Mouse (Mus musculus) heart, postnatal 36 days (tissue): ENCODE measurements around the gene Syvn1. TPM values are rescaled to one million over a fixed set of nuclear protein-coding genes. Genes with fewer than 3 reads are reported as not detected.

ENCODE experiments used
- DNase-seq, 2 experiments: peaks; one replicate each; pipeline ENCODE4 v3.0.0; 2021 to 2022
- intact Hi-C: fragments of 180-260 bp; cut with DNase I; formaldehyde crosslinking; loops from one replicate; pipeline ENCODE4 v1.15.1; 2025
- total RNA-seq, 2 experiments: library from RNA; stranded (reverse); gene quantifications; 2 replicates each; pipeline ENCODE4 v1.2.3; 2021

The Syvn1 gene
- total RNA-seq, 2 experiments from 2014 or later = 19.4 to 26.4 TPM

DNA sequence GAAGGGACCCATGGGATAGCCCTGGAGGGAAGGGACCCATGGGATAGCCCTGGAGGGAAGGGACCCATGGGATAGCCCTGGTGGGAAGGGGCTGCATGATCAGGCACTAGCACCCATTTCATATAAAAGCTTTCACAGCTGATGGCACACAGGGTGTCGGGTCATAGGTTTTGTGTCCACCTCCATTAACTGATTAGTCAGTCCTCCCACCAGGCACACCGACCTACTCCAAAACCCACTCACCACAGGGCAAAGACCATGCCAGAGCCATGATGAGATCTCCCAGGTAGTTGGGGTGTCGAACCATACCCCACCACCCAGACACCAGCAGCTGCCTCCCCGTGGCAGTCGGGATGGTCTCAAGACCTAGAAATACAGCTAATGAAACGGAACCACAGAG, 16.7 kb downstream of the Syvn1 start:
- intact Hi-C loops = loop anchor here (5.0 kb wide), 2 partner anchors 151 to 179 kb away; partner anchors contain the start of genes Atg2a and Dpf2
- no peak for DNase-seq

DNA sequence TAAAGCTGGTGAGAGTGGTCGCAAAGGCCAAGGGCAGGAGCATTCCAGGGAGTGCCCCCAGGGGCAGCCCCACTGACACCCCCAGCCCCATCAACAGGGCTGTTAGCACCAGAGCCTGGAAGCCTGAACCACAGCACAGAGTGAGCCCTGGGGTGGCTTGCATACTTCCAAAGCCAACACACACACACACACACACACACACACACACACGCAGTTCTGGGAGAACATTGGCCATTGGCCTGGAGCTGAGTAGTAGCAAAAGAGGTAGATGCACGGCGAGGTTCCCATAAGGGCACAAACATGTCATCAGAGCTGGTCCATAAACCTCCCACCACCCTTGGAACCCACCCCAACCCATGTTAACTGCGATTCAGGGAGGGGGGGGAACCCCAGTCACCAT, 20.2 kb downstream of the Syvn1 start:
- DNase-seq = no peak
- intact Hi-C loops = no loop called here

DNA sequence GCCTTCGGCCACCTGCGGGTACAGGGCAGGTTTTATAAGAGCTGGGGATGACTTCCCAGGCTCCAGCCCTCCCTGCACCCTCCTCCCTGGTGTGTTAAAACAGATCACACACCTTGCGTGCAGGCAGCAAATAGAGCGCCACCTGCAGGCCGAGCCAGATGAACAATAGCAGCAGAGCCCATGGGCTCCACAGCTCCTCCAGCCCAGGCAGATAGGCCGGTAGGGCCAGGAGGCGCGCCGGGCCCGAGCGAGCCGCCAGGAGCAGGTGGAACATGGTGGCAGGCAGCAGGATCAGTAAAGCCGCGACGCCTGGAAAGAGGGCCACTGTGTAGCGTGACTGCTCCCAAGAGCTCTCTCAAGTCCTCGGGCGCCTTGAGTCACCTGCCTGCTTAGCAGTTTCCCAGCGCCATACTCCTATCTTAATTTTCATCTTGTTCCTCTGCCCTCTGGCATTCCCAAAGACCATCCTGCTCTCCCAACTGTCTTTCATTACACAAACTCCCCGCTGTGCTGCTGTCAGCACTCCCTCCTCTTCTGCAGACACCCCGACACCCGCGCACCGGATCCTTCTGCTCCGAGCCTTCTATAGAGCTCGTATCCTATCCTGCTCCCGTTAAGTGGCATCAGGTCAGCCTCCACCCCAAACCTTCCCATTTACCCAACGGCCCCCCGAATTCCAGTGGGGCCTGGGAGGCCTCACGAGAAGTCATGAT, 20.8 kb downstream of the Syvn1 start:
- intact Hi-C loops = no loop called here
- DNase-seq = peak; percentile 69 to 78

DNA sequence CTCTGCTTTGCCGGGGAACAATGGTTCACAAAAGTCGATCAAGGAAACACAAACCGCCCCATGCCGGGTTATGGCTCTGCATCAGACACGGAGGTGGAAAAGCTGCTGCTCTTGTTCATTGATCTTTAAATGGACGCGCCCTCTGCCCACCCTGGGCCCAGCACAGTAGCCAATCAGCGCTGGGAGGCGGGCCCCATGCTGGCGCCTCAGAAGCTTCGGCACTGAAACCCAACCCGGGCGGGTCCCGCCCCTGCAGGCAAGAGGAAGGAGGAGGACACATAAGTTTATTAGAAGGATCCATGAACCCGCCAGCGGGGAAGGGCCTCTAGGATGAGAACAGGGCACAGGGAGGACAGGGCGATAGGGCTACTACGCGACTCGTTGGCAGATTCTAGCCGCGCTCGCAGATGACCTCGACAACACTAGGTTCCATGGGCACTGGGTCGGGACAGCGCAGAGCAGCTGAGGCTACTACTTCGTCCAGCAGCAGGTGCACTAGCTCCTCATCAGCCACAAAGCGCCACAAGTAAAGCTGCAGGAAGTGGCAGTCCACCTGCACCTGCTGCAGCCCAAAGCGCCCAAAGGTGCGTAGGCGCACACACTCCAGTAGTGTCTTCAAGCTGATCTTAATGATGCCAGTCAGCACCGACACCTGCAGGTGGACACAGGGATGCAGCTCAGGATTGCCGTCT, 21.5 kb downstream of the Syvn1 start, which contains the start of gene Tm7sf2:
TSS of gene Tm7sf2 (minus strand) at position 650 of the 692 bp plus-strand sequence.
- DNase-seq = peak; percentile 87
- intact Hi-C loops = no loop called here

DNA sequence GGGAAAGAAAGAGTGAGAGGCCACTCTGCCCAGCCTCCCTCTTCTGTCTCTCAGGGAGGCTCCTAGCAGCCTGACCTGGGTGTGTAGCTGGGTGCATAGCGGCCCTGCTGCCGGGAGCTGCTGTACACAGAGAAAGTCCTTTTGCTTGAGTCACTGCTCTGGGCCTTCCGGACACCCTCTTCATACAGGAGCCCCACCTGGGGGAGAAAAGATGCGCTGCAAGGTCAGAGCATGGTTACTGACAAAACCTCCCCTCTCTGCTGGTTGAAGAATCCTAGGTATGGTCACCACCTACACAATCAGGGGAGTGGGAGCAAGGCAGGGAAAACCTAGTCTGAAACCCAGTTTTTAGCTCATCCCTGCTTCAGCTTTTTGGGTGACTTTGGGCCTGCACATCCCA, 22.6 kb downstream of the Syvn1 start:
- DNase-seq = no peak
- intact Hi-C loops = no loop called here

DNA sequence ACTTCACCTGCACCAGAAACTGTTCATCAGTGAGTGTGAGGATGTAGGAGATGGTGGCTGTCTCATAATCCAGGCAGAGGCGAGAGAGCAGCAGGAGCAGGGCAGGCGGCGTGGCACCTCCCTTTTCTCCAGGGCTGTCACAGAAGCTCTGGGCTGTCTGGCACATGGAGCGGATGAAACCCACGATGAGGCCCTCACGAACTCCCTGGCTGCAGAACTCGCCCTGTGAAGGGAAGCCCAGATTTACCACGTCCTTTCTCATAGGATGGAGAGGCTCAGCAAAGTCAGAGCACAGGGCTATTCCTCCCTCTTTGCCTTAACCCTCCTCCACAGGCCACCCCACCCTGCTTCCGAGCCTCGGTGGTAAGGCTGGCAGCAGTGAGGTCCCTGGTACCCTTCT, 23.5 kb downstream of the Syvn1 start:
- intact Hi-C loops = no loop called here
- DNase-seq = no peak

DNA sequence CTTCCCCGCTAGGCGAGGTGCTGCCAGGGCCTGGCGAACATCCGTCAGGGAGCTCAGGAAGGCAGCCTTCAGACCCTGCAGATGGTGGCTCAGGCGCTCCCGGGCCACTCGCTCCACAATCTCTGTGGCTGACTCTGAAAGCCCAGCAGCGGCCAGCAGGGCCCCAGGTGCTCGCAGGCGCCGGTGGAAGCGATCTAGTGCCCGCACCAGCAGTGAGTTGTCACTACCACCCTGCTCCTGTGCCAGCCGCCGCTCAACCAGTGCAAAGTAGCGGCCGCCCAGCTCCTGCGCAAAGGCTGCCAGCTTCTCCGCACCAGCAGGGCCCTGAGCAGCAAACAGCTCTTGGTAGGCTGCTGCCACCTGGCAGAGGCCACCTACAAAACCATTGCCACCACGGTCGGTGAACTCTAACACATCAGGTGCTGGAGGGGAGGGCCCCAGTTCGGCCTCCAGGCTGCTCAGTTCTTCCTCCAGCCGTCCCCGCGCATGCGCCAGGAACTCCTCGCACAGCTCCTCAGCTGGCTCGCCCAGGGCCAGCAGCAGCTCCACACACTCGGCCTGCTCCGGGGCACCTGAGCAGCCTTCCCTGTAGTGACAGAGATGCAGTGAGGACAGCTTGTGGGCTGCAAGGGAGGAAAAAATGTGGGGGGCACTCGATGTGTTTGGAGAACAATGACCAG, 24.3 kb downstream of the Syvn1 start:
- DNase-seq = no peak
- intact Hi-C loops = no loop called here

DNA sequence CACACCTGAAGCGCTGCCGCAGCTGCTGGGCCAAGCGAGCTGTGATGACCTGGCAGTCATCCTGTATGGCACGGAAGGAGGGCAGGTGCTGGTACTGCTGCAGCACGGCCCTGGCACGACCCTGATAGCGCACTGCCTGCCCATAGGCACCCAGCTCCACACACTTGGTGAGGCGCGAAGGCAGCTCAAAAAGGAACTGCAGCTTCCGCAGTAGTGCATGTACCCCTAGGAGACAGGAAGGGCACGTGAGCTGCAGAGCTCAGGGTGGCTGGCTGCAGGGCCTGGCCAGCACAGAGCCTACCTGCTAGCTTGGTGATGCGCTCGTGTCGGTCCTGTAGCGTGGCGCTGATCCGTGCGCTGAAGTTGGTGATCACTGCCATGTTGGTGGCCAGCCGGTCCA, 24.9 kb downstream of the Syvn1 start:
- intact Hi-C loops = no loop called here
- DNase-seq = no peak

DNA sequence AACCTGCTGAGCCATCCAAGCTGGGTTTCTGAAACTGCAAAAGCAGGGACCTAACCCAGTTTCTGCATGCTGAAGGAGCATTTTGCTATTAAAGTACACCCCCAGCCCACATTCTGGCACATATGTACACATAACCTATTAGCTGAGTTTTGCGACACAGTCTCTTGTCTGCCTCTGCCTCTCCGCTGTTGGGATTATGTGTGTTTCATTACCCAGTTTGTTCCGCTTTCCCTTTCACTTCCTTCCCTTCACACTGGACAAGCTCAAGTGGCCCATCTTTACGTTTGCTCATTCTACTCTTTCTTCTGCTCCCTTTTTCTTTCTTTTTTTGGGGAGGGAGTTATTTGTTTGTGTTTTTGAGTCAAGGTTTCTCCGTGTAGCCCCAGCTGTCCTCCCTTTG, 27.5 kb downstream of the Syvn1 start:
- no peak for DNase-seq
- intact Hi-C loops = no loop called here

DNA sequence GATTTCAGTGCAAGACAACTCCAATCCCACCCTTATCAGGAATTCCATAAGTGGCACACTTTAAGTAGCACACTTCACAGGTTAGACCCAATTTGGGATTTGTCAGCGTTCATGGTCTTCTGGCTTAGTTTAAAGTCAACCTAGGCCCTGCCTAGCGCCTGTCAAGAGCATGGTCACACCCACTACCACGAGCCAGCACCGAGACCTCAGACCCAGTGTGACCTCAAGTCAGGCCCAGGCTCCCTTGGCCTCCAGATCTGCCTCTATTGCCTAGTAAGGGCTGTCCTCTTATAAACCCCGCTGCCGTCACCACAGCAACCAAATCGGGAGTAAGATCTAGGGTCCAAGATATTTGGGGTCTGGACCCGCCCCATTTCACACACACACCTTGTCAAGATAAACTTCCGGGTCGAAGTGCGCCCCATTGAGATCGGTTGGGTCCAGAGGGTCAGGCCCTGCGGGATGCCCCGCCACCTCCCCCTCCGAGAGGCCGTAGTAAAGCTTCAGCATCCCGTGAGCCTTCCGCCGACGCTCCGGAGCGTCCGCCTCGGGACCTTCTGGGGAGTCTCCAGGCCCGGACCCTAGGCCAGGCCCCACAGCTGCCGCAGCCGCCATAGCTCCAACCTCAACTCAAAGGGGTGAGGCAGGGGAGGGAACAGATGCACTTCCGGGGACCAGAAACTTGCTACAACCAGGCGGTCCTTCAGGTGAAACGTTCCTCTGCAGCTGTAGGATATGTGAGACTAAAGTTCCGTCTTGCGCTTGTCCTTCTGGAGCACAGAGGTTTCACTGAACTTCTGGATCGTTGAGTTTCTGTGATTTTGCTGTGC, 30.4 kb downstream of the Syvn1 start, which contains the start of gene Vps51:
TSS of gene Vps51 (minus strand) at position 668 of the 830 bp plus-strand sequence.
- DNase-seq = peak; percentile 86 to 87
- intact Hi-C loops = loop anchor here (5.0 kb wide), 1 partner anchor 256 kb away; the partner anchor contains the start of gene Men1

DNA sequence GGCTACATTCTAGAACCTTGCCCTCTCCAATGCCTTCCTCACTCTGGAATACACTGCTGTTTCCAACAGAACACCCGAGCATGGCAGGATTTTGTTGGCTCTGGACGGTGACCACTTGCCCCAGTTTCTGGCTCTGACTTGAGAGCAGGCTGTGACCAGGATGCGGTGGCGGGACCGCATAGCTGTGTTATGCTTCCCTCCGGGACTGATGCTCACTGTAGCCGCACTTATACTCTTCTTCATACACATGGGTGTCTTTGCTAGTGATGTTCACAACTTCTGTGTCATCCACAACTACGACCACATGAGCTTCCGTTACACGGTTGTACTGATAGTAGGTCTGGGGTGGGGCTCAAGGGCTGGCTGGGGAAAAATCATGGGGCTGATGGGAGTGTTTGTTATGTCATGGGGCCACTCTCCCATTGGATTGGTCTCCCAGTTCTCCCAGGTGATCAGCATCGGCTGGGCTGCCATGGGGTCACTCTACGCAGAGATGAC, 33.7 kb downstream of the Syvn1 start, which contains the start of gene Tmem262:
TSS of gene Tmem262 (plus strand) at position 51 of the 498 bp plus-strand sequence.
- DNase-seq = no peak
- intact Hi-C loops = loop anchor here (5.0 kb wide), 1 partner anchor 252 kb away; the partner anchor contains the start of gene Men1

DNA sequence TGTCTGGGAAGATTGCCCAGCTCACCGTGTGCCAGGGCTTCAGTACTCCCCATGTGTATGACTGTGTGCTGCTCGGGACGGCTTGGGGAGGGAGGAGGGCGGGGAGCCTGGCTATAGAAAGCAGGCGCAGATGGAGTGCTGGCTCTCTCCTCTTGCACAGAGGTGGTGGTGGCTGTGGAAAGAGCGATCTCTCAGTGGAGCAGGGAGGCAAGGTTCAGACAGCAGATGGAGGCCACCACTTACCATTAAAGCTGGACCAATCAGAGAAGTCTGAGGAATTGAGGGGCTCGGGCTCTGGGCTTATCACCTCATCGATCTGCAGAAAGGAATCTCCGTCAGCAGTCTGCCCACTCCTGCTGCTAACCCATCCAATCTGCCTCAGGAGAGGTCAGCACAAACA, 35.8 kb downstream of the Syvn1 start, which contains the start of gene Gm28374:
TSS of gene Gm28374 (minus strand) at position 101 of the 400 bp plus-strand sequence.
- DNase-seq = no peak
- intact Hi-C loops = no loop called here

DNA sequence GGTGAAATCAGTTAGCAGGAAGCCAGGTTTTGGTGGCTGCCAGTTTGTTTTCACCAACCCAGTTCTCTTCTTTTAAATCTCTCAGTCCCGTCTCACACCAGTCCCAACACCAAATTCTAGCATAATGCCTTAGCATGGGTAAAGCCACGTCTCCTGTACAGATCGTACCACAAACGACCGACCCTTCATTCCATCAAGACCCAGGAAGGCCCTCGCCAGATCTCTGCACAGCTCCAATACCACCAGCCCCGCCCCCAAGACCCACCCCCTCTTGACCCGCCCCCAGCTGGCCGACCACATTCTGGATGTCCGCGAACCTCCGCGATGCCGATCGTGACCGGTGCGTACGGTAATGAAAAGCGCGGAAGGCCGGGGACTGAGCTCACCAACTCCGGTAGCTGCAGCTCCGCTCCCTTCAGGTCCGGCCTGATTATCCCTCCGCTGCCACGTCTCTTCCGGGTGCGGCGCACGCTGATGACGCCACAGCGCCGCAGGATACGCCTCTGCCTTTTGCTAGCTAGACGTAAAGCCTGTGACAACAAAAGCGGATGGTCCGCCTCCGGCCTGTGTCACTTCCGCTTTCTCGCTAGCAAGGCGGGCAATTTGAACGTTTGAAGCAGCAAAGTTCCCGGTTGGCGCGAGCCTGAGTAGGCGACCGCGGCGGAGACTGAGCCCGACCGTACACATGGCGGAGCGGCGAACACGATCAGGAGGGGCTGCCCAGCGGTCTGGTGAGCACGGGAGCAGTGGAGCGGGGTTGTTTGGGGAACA, 38.3 kb downstream of the Syvn1 start, which contains the start of the genes Zfpl1 and Cdca5:
TSS of gene Zfpl1 (minus strand) at position 479 of the 771 bp plus-strand sequence.
TSS of gene Cdca5 (plus strand) at position 506 of the 771 bp plus-strand sequence.
- DNase-seq = peak; percentile 95 to 98
- intact Hi-C loops = loop anchor here (1.0 kb wide), 1 partner anchor 27 kb away; the partner anchor contains the start of genes Fau and Mrpl49

DNA sequence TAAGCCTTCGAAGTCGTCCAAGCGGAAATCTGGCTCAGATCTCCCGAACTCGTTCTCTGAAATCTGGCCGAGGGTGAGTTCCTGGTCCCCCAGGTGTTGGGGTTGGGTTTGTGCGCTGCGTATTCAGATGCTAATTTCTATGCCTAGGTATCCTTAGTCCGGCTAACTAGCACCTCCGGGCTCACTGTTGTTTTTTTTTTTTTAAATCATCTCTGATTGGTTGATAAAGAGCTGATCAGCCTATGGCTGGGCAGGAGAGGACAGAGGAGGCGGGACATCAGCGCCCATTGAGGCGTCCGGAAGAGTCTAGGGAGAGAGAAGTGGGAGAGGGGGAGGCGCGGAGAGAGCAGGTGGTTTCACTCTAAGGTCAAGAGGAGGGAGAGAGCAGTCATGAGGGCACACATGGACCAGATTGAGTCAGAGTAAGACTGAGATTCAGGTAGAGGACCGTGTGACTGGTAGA, 39.1 kb downstream of the Syvn1 start:
- DNase-seq = no peak
- intact Hi-C loops = no loop called here

DNA sequence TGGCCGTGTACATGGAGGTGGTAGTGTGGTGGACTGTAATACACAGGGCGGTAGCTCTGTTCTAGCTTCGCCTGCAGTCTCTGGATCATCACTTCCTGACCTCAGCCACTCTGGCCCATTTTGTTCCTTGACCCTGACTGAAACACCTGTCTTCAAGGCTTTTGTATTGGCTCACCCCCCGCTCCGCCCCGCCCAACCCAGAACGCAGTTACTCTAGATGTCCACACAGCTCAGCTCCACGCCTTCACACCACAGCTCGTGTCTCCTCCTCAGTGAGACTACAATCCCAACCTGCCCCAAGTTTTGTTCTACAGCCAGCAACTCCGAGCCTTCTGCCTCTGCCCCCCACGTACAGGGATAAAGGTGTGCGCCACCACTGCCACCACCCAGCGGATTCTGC, 42.5 kb downstream of the Syvn1 start:
- DNase-seq = no peak
- intact Hi-C loops = no loop called here

DNA sequence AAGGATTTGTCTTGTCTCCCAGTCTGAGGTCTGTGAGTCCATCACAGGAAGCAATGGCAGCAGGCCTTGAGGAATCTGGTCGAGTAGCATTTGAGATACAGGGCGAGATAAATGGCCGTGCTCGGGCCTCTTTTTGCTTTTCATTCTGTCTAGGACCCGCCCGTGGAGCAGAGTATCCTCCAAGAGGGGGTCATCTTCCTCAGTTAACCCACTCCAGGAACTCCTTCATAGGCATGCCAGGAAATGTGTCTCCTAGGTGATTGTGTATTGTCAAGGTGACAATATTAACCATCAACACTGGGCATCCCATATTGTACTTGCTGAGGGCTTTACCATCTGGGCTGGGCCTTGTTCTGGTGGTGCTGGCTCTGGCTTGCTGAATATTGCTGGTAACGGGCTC, 47.7 kb downstream of the Syvn1 start, which contains the start of gene AC131692.1:
TSS of gene AC131692.1 (plus strand) at position 301 of the 400 bp plus-strand sequence.
- no peak for DNase-seq
- intact Hi-C loops = no loop called here

DNA sequence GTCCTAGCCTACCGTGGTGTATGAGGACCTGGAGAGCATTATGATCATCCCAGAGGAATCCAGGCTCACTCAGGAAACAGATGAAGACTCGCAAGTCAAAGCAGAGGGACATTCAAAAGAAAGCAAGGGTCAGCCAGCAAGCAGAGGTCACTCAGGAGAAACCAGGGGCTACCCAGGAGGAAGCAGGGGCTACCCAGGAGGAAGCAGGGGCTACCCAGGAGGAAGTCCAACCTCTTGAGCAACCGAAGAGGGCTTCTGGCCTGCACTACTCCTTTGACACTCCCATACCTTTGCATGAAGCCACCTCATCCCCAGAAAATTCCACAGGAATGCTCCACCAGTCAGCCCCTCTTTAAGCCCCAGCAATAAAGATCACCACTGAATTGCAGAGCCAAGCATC, 51.5 kb downstream of the Syvn1 start:
- intact Hi-C loops = no loop called here
- no peak for DNase-seq

DNA sequence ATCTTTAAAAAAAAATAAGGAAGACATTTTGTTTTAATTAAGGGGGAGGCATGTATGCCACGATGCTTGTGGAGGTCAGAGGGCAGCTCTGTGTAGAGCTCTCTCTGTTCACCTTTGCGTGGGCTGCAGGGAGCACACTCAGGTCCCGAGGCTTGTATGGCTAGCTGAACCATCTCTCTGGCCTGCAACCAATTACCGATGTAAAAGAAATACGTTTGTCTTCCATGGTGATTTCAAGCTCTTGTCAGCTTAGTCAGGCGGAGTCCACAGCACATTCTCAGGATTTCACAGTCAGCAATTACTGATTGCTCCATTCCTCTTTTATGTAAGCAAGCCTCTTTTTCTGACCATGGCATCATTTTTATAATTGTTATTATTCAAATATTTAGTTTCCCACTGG, 54.8 kb downstream of the Syvn1 start:
- no peak for DNase-seq
- intact Hi-C loops = no loop called here
